Comparison of ENCODE assay signal across 11 mouse cellular contexts in the genomic region with DNA sequence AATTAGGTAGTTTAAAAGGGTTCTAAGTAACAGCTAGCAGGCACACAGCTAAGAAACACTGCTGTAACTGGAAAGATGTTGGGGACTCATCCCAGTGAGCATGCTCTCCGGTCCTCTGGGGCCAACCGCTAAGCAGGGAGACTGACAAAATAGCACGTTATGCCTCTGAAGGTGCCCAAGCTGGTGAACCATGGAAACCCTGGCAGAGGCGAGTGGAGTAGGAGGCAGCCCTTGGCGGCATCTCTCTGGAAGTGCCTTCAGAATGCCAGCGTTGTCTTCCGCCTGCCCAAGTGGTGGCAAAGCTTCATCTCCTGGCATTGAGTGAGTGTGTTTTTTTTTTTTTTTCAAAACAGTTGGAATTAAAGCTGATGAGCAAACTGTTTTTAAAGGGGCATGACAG.
DNase-seq lines count a peak whose midpoint lies in the region; ATAC-seq and TF ChIP-seq lines count a peak whose summit lies in the region.
"Had no signal": no experiment of that assay in that cellular context is flagged by ENCODE, and none has a peak within 500 bp of the region (broad histone marks: within the 10 kb centered on the region; RNA-seq: fewer than 3 reads in every experiment).

No protein-coding gene starts in this region.

- no peak for TF ChIP-seq CTCF in layer of hippocampus, adult 2 months (conservative IDR thresholded peaks at IDR 0.05)

- DNase-seq in cerebellum, adult 11 months = no peak
- DNase-seq in left cerebral cortex, adult 18-20 months (ENCODE audit: low spot score in 2 of 2) = peak; percentile 16 to 40
- DNase-seq in left cerebral cortex, adult 11 months (ENCODE audit: low spot score) = no peak
- peak; percentile 45 to 59 for DNase-seq in layer of hippocampus, adult 2 months (ENCODE audit: low spot score in 2 of 2)
- DNase-seq in right cerebral cortex, adult 2 months (ENCODE audit: low spot score in 2 of 2) = peak; percentile 13 to 16
- DNase-seq in ovary, postnatal 14 days (ENCODE audit: low spot score) = no peak
- DNase-seq in urinary bladder, postnatal 25 days (ENCODE audit: low spot score) = no peak
- DNase-seq: liver, postnatal 0 days had no signal

- ATAC-seq in cerebellum, adult (ENCODE audit: insufficient number of reproducible peaks, low FRiP score, low TSS enrichment) = peak; percentile 69; the same call in 1 of the 2 replicates
- ATAC-seq: inflammation-experienced regulatory T-cells, adult 6 months; liver, postnatal 0 days had no signal

- peak overlapping the region; percentile 69 for H3K27ac ChIP-seq in layer of hippocampus, adult 2 months
- H3K27ac ChIP-seq: midbrain, embryonic 10.5 days had no signal

- H3K4me3 ChIP-seq in layer of hippocampus, adult 2 months = no peak overlapping the region
- H3K4me3 ChIP-seq: midbrain, embryonic 10.5 days had no signal

Comparison
In these comparisons a context has a peak if more than half of its experiments do, and no peak if none do; other contexts are left out.
1. DNase-seq: peak in left cerebral cortex, adult 18-20 months (2 of 2), layer of hippocampus, adult 2 months (2 of 2) and right cerebral cortex, adult 2 months (2 of 2); none in cerebellum, adult 11 months (single experiment), left cerebral cortex, adult 11 months (single experiment), ovary, postnatal 14 days (single experiment) and urinary bladder, postnatal 25 days (single experiment).